Mouse (Mus musculus) ES-Bruce4 (cell line): ENCODE measurements at regions not wholly inside any gene's neighbourhood (a gene's known extent, or its start where the extent isn't known, plus 50 kb on each side); places are given as distances from the start of the nearest gene placed in this dataset.

ENCODE experiments used
- CTCF ChIP-seq: IDR thresholded peaks from one replicate; pipeline ENCODE4 v1.8.1; 2011; ENCODE audit warnings: low read depth, low read length
- EP300 ChIP-seq: IDR thresholded peaks from 2 replicates; pipeline ENCODE4 v1.6.1; 2011; ENCODE audit warnings: low read depth, low read length; ENCODE audit not compliant: insufficient read depth
- POLR2A ChIP-seq: IDR thresholded peaks from one replicate; pipeline ENCODE4 v1.8.1; 2011; ENCODE audit warnings: low read length; ENCODE audit not compliant: insufficient read depth

- TF ChIP-seq CTCF (no peak), POLR2A (no peak), EP300 (no peak)
Observed at GRCm38 (mm10) chr9:67646820-67647219, 87.3 kb upstream of the Tln2 start.
